Mouse (Mus musculus) ES-E14 (cell line): ENCODE results near the gene Olfr263. TPM values are rescaled to one million over a fixed set of nuclear protein-coding genes. Genes with fewer than 3 reads are reported as not detected.

Source experiments
- DNase-seq: peaks from one replicate; pipeline ENCODE4 v3.0.0-alpha.2; 2013; ENCODE audit warnings: low read depth, low spot score
- H3K27ac ChIP-seq: 2 replicates; pipeline ENCODE4 v1.5.1; 2012; ENCODE audit warnings: low read depth, mild to moderate bottlenecking, low read length, moderate library complexity, mixed read lengths; ENCODE audit not compliant: poor library complexity, insufficient read depth, severe bottlenecking
- H3K36me3 ChIP-seq: 2 replicates; pipeline ENCODE4 v1.6.1; 2012; ENCODE audit warnings: mild to moderate bottlenecking, low read length, moderate library complexity, mixed read lengths; ENCODE audit not compliant: control insufficient read depth, poor library complexity, insufficient read depth, severe bottlenecking
- H3K4me1 ChIP-seq, 2 experiments: fragments of 150-350 bp in 1 of 2; sonication (generic) in 1 of 2; 2 replicates each; pipeline ENCODE4 v1.6.1; 2012; ENCODE audit warnings: low read length in 2 of 2, mild to moderate bottlenecking in 1 of 2, mixed read lengths in 1 of 2; ENCODE audit not compliant: control insufficient read depth in 2 of 2, insufficient read depth in 2 of 2, poor library complexity in 1 of 2
- H3K4me3 ChIP-seq, 2 experiments: fragments of 150-350 bp in 1 of 2; sonication (generic) in 1 of 2; 2 replicates each; pipeline ENCODE4 v1.5.1; 2012; ENCODE audit warnings: low read length in 2 of 2, low read depth in 1 of 2, mild to moderate bottlenecking in 1 of 2, mixed read lengths in 1 of 2; ENCODE audit not compliant: insufficient read depth in 1 of 2, poor library complexity in 1 of 2, severe bottlenecking in 1 of 2
- H3K9ac ChIP-seq: 2 replicates; pipeline ENCODE4 v1.6.1; 2012; ENCODE audit warnings: low read depth, mild to moderate bottlenecking, low read length, mixed read lengths; ENCODE audit not compliant: poor library complexity, insufficient read depth, severe bottlenecking
- H3K9me3 ChIP-seq: fragments of 150-350 bp; sonication (generic); 2 replicates; pipeline ENCODE4 v1.6.1; 2012; ENCODE audit warnings: low read depth, mild to moderate bottlenecking, low read length; ENCODE audit not compliant: control insufficient read depth, insufficient read depth
- CHD2 ChIP-seq: IDR thresholded peaks from 2 replicates; pipeline ENCODE4 v1.6.1; 2014; ENCODE audit warnings: mild to moderate bottlenecking, low read depth, low read length, inconsistent platforms
- HCFC1 ChIP-seq: IDR thresholded peaks from 2 replicates; pipeline ENCODE4 v1.6.1; 2012; ENCODE audit warnings: low read length, inconsistent platforms, borderline replicate concordance; ENCODE audit not compliant: insufficient read depth
- MAFK ChIP-seq: IDR thresholded peaks from 2 replicates; pipeline ENCODE4 v1.6.1; 2014; ENCODE audit warnings: mild to moderate bottlenecking, low read depth, low read length, inconsistent platforms; ENCODE audit not compliant: insufficient read depth
- ZC3H11A ChIP-seq: IDR thresholded peaks from 2 replicates; pipeline ENCODE4 v1.6.1; 2012; ENCODE audit warnings: low read depth, mild to moderate bottlenecking, inconsistent platforms, low read length, borderline replicate concordance
- ZNF384 ChIP-seq: IDR thresholded peaks from 2 replicates; pipeline ENCODE4 v1.6.1; 2012; ENCODE audit warnings: low read depth, low read length, inconsistent platforms
- in situ Hi-C, 2 experiments: fragments of 600-800 bp; cut with MboI; formaldehyde crosslinking; loops; one replicate each; pipeline ENCODE4 v1.15.1; 2025; ENCODE audit warnings: low sequenced_read_pairs in 2 of 2, inconsistent platforms in 1 of 2; ENCODE audit not compliant: unreplicated experiment in 2 of 2
- total RNA-seq: library from RNA; depleted of rRNA; stranded (reverse); fragments of 300-350 nt; gene quantifications from 2 replicates; pipeline ENCODE4 v1.2.3, GENCODE M21; 2012

Gene Olfr263
- total RNA-seq, 1 experiment = not detected

DNA sequence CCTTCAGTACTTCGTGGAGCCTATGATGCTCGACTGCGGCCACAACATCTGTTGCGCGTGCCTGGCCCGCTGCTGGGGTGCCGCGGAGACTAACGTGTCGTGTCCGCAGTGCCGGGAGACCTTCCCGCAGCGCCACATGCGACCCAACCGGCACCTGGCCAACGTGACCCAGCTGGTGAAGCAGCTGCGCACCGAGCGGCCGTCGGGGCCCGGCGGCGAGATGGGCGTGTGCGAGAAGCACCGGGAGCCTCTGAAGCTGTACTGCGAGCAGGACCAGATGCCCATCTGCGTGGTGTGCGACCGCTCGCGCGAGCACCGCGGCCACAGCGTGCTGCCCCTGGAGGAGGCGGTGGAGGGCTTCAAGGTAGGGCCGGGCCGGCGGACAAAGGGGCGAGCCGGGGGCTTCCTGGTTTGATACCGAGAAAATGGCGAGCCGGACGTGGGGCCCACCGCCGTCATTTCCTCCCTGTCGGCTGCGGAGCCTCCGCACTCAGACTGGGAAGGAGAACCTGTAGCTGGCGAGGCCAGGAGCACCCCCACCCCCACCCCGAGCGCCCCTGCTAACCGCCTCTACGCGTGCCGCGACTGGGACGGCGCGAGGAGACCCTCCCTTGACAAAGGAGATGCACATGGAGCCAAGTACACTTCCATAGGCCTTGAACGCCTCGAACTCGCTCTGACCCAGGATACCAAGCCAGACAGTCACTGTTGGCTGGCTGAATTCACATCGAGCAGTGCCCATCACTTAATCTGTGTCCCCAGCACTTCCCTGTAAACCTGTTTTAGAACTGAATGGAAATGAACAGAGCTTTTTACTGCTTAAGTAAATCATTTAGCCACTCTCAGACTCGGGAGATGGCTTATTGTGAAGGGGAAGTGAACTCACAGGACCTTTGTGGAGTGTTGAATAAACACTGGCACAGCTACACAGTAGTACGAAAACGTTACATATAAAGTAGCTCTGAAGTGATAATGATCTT is 51.4 kb downstream of the Olfr263 start:
- no peak for TF ChIP-seq HCFC1
- TF ChIP-seq MAFK = no peak
- no peak for TF ChIP-seq CHD2
- no peak for TF ChIP-seq ZNF384
- no peak for TF ChIP-seq ZC3H11A
- Histone ChIP-seq H3K27ac (peak overlapping the region; percentile 93), H3K9ac (peak overlapping the region; percentile 95), H3K36me3 (peaks cover 33% of the 10 kb centered on the region), H3K9me3 (no peaks in the 10 kb centered on the region), H3K4me3 (peak overlapping the region; percentile 90 to 94), H3K4me1 (peaks cover 4 to 14% of the 10 kb centered on the region in 2 experiments; a peak in 2 of 4 replicates)
- DNase-seq = no peak
- in situ Hi-C loops = no loop called here

DNA sequence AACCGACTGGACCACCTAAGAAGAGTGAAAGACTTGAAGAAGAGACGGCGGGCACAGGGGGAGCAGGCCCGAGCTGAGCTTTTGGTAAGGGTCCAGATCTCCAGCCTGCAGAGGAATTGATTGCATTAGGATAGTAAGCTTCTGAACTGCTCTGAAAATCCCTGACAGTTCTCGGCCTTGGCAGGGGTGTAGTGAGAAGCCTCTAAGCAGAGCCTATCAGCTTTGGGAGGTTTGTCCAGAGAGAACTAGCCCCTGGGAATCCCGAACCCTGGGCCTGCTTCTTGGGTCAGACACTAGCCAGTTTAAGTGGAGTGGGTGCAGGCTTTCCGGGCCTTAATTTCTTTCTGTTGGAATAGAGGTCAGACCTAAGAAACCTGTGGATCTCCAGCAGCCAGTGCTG is 52.6 kb downstream of the Olfr263 start:
- TF ChIP-seq HCFC1 (no peak), ZC3H11A (no peak), MAFK (no peak), CHD2 (no peak), ZNF384 (no peak)
- H3K36me3 ChIP-seq = peaks cover 38% of the 10 kb centered on the region
- H3K4me3 ChIP-seq = peak overlapping the region; percentile 90 to 94; a peak in 3 of 4 replicates
- no peak overlapping the region for H3K27ac ChIP-seq
- no peak for DNase-seq
- H3K4me1 ChIP-seq = peaks cover 4 to 14% of the 10 kb centered on the region in 2 experiments; a peak in 2 of 4 replicates
- H3K9me3 ChIP-seq = no peaks in the 10 kb centered on the region
- H3K9ac ChIP-seq = peak overlapping the region; percentile 69; the same call in 1 of the 2 replicates
- in situ Hi-C loops = no loop called here

GRCm38 (mm10) chr13:21183066-21183465 is 53.6 kb downstream of the Olfr263 start:
- no peak overlapping the region for H3K9ac ChIP-seq
- in situ Hi-C loops = no loop called here
- peaks cover 4 to 11% of the 10 kb centered on the region in 2 experiments; a peak in 2 of 4 replicates for H3K4me1 ChIP-seq
- H3K36me3 ChIP-seq = peaks cover 44% of the 10 kb centered on the region
- H3K27ac ChIP-seq = no peak overlapping the region
- TF ChIP-seq ZNF384 (no peak), HCFC1 (no peak), ZC3H11A (no peak), CHD2 (no peak), MAFK (no peak)
- DNase-seq = no peak
- no peaks in the 10 kb centered on the region for H3K9me3 ChIP-seq
- H3K4me3 ChIP-seq = no peak overlapping the region

DNA sequence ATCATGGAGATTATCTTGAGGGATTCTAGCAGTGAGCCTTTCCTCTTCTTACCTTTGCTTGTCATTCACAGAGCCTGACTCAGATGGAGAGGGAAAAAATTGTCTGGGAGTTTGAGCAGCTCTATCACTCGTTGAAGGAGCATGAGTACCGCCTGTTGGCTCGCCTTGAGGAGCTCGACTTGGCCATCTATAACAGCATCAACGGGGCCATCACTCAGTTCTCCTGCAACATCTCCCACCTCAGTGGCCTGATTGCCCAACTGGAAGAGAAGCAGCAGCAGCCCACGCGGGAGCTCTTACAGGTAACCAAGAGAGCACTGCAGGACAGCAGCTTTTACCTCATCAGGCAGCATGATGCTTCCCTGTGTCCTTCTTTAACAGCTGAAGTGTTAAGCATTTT is 54.2 kb downstream of the Olfr263 start:
- no peaks in the 10 kb centered on the region for H3K9me3 ChIP-seq
- in situ Hi-C loops = no loop called here
- no peak overlapping the region for H3K27ac ChIP-seq
- TF ChIP-seq ZNF384 = no peak
- TF ChIP-seq MAFK = no peak
- TF ChIP-seq ZC3H11A = no peak
- no peak for TF ChIP-seq HCFC1
- no peak for TF ChIP-seq CHD2
- H3K4me1 ChIP-seq = peaks cover 3 to 8% of the 10 kb centered on the region in 2 experiments; a peak in 2 of 4 replicates
- no peak overlapping the region for H3K4me3 ChIP-seq
- peaks cover 50% of the 10 kb centered on the region for H3K36me3 ChIP-seq
- DNase-seq = no peak
- no peak overlapping the region for H3K9ac ChIP-seq
